Mouse (Mus musculus) neutrophil, adult 5-6 weeks (primary cell): ENCODE measurements around the gene Bcas3. TPM values are rescaled to one million over a fixed set of nuclear protein-coding genes. Genes with fewer than 3 reads are reported as not detected.
"Not testable (repeated sequence)": the region's sequence is repeated elsewhere in the genome, so short reads cannot be mapped to it uniquely, and the experiment has no call there.

Experiments used
- ATAC-seq: fragments of 151-379, 151-347 bp; 2 replicates; pipeline ENCODE4 v1.8.0; 2017; ENCODE audit warnings: mild to moderate bottlenecking, moderate TSS enrichment; ENCODE audit not compliant: insufficient number of reproducible peaks, poor library complexity, low FRiP score, severe bottlenecking; ENCODE audit errors: extremely low read depth
- total RNA-seq: library from RNA; stranded (forward); fragments of 200-1000 nt; gene quantifications from 2 replicates; pipeline ENCODE4 v1.2.3, GENCODE M21; 2017

Bcas3 gene
- total RNA-seq, 1 experiment from 2014 or later = 38.4 TPM

- ATAC-seq = no peak
Measured at GRCm38 (mm10) chr11:85453598-85454304, 100.8 kb downstream of the Bcas3 start.

GRCm38 (mm10) chr11:85454305-85454682, 101.3 kb downstream of the Bcas3 start:
- no peak for ATAC-seq

GRCm38 (mm10) chr11:85461536-85461935, 108.6 kb downstream of the Bcas3 start:
- no peak for ATAC-seq

GRCm38 (mm10) chr11:85469526-85469925, 116.6 kb downstream of the Bcas3 start:
- no peak for ATAC-seq

GRCm38 (mm10) chr11:85470508-85470907, 117.5 kb downstream of the Bcas3 start:
- no peak for ATAC-seq

- ATAC-seq = no peak
Measured at GRCm38 (mm10) chr11:85474326-85474725, 121.4 kb downstream of the Bcas3 start.

- ATAC-seq = no peak
Measured at GRCm38 (mm10) chr11:85482737-85483467, 129.9 kb downstream of the Bcas3 start.

GRCm38 (mm10) chr11:85485197-85485940, 132.4 kb downstream of the Bcas3 start:
- ATAC-seq = no peak

GRCm38 (mm10) chr11:85487501-85487900, 134.5 kb downstream of the Bcas3 start:
- no peak for ATAC-seq

- no peak for ATAC-seq
Measured at GRCm38 (mm10) chr11:85492231-85492630, 139.3 kb downstream of the Bcas3 start.

- no peak for ATAC-seq
Measured at GRCm38 (mm10) chr11:85492666-85493065, 139.7 kb downstream of the Bcas3 start.

GRCm38 (mm10) chr11:85499561-85499960, 146.6 kb downstream of the Bcas3 start:
- ATAC-seq = no peak

GRCm38 (mm10) chr11:85502031-85502430, 149.1 kb downstream of the Bcas3 start:
- ATAC-seq = no peak

GRCm38 (mm10) chr11:85504812-85505211, 151.8 kb downstream of the Bcas3 start:
- not testable (repeated sequence) for ATAC-seq

- ATAC-seq = no peak
Measured at GRCm38 (mm10) chr11:85505811-85506210, 152.8 kb downstream of the Bcas3 start.

- no peak for ATAC-seq
Measured at GRCm38 (mm10) chr11:85509334-85509733, 156.4 kb downstream of the Bcas3 start.

GRCm38 (mm10) chr11:85511270-85511904, 158.4 kb downstream of the Bcas3 start:
- no peak for ATAC-seq

GRCm38 (mm10) chr11:85516724-85517123, 163.8 kb downstream of the Bcas3 start:
- ATAC-seq = no peak

- ATAC-seq = no peak
Measured at GRCm38 (mm10) chr11:85518025-85518756, 165.2 kb downstream of the Bcas3 start.
